Mouse (Mus musculus) liver, postnatal 0 days (tissue): ENCODE results near the gene Clps.

Experiments used
- CTCF ChIP-seq: sonication (generic); IDR thresholded peaks from 2 replicates; pipeline ENCODE4 v1.5.1; 2016; ENCODE audit warnings: antibody characterized with exemption, low read depth
- EP300 ChIP-seq: IDR thresholded peaks from 2 replicates; pipeline ENCODE4 v1.6.1; 2016; ENCODE audit warnings: antibody characterized with exemption, low read depth, mild to moderate bottlenecking

DNA sequence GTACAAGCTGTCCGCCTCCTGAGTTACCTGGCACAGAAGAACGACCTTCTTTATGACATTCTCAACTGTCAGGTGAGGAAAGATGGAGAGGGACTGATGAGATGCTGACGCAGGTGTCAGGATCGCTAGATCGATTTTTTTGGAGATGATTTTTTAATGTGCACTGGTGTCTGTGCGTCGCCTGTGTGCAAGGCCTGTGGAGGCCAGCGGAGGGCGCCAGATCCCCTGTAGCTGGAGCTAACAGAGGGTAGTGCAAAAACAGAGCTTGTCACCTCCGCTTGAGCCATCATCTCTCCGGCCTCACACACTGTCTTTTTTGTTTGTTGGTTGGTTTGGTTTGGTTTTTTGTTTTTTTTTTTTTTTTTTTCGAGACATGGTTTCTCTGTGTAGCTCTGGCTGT is 22.7 kb downstream of the Clps start:
- TF ChIP-seq CTCF (0 out of 2 replicates have a peak, but pooled peaks have one; percentile 20), EP300 (no peak)
